Mouse (Mus musculus): ENCODE data around the gene P2ry12. TPM values are rescaled to one million over a fixed set of nuclear protein-coding genes. Genes with fewer than 3 reads are reported as not detected.
A peak's percentile ranks its signal among the peaks of the same experiment; 100 is the strongest.

The P2ry12 gene
- polyA plus RNA-seq, 1 experiment from 2014 or later = 1.9 TPM

- Histone ChIP-seq H3K27ac (no peak overlapping the region), H3K9me3 (no peaks in the 10 kb centered on the region), H3K4me3 (no peak overlapping the region), H3K4me1 (peaks cover 6% of the 10 kb centered on the region; the same call in 1 of the 2 replicates), H3K4me2 (replicated peaks) (no peak overlapping the region), H3K9ac (no peak overlapping the region), H3K36me3 (no peaks in the 10 kb centered on the region), H3K27me3 (no peaks in the 10 kb centered on the region)
- no peak for ATAC-seq (ENCODE audit: low FRiP score, low read depth)
- WGBS = 59% methylated on average over 10 of the region's 10 CpGs
These were observed 33.7 kb downstream of the P2ry12 start for GRCm38 (mm10) chr3:59228730-59229551.

GRCm38 (mm10) chr3:59227696-59228095, 35.0 kb downstream of the P2ry12 start:
- WGBS = 92% methylated on average over 9 of the region's 9 CpGs
- H3K27me3 ChIP-seq = no peaks in the 10 kb centered on the region
- no peak overlapping the region for H3K9ac ChIP-seq
- H3K9me3 ChIP-seq = no peaks in the 10 kb centered on the region
- H3K4me2 ChIP-seq (replicated peaks) = no peak overlapping the region
- H3K36me3 ChIP-seq = no peaks in the 10 kb centered on the region
- H3K4me3 ChIP-seq = no peak overlapping the region
- no peak overlapping the region for H3K27ac ChIP-seq
- no peak for ATAC-seq (ENCODE audit: low FRiP score, low read depth)
- H3K4me1 ChIP-seq = peaks cover 6% of the 10 kb centered on the region; the same call in 1 of the 2 replicates

GRCm38 (mm10) chr3:59225411-59225810, 37.3 kb downstream of the P2ry12 start:
- no peak for ATAC-seq (ENCODE audit: low FRiP score, low read depth)
- Histone ChIP-seq H3K4me1 (peaks cover 6% of the 10 kb centered on the region; the same call in 1 of the 2 replicates), H3K9ac (no peak overlapping the region)

GRCm38 (mm10) chr3:59222303-59222702, 40.4 kb downstream of the P2ry12 start:
- Histone ChIP-seq H3K4me2 (replicated peaks) (no peak overlapping the region), H3K9ac (no peak overlapping the region), H3K27me3 (no peaks in the 10 kb centered on the region), H3K36me3 (no peaks in the 10 kb centered on the region), H3K4me1 (no peaks in the 10 kb centered on the region), H3K27ac (no peak overlapping the region), H3K9me3 (no peaks in the 10 kb centered on the region), H3K4me3 (no peak overlapping the region)
- ATAC-seq (ENCODE audit: low FRiP score, low read depth) = no peak
- 84% methylated on average over 2 of the region's 2 CpGs for WGBS

More at GRCm38 (mm10) chr3:59225411-59225810, 37.3 kb downstream of the P2ry12 start:
- Histone ChIP-seq H3K27me3 (no peaks in the 10 kb centered on the region), H3K36me3 (no peaks in the 10 kb centered on the region), H3K9me3 (no peaks in the 10 kb centered on the region), H3K4me2 (replicated peaks) (no peak overlapping the region), H3K27ac (no peak overlapping the region), H3K4me3 (no peak overlapping the region)

GRCm38 (mm10) chr3:59219326-59219725, 43.3 kb downstream of the P2ry12 start:
- no peaks in the 10 kb centered on the region for H3K27me3 ChIP-seq
- H3K4me2 ChIP-seq (replicated peaks) = no peak overlapping the region
- no peak overlapping the region for H3K4me3 ChIP-seq
- H3K4me1 ChIP-seq = no peaks in the 10 kb centered on the region
- 80% methylated on average over 2 of the region's 2 CpGs for WGBS
- no peak overlapping the region for H3K9ac ChIP-seq
- no peak overlapping the region for H3K27ac ChIP-seq
- ATAC-seq (ENCODE audit: low FRiP score, low read depth) = no peak
- H3K9me3 ChIP-seq = no peaks in the 10 kb centered on the region
- H3K36me3 ChIP-seq = no peaks in the 10 kb centered on the region

- Histone ChIP-seq H3K4me3 (no peak overlapping the region), H3K9ac (no peak overlapping the region), H3K36me3 (no peaks in the 10 kb centered on the region), H3K27me3 (no peaks in the 10 kb centered on the region), H3K9me3 (no peaks in the 10 kb centered on the region), H3K27ac (no peak overlapping the region), H3K4me1 (no peaks in the 10 kb centered on the region), H3K4me2 (replicated peaks) (no peak overlapping the region)
- WGBS = 90% methylated on average over 10 of the region's 10 CpGs
- ATAC-seq (ENCODE audit: low FRiP score, low read depth) = no peak
These were observed 45.5 kb downstream of the P2ry12 start for GRCm38 (mm10) chr3:59217211-59217610.

- H3K9ac ChIP-seq = no peak overlapping the region
- H3K4me2 ChIP-seq (replicated peaks) = no peak overlapping the region
- H3K4me3 ChIP-seq = no peak overlapping the region
- H3K4me1 ChIP-seq = peaks cover 14% of the 10 kb centered on the region
- no peak for ATAC-seq (ENCODE audit: low FRiP score, low read depth)
- no peaks in the 10 kb centered on the region for H3K36me3 ChIP-seq
- no peak overlapping the region for H3K27ac ChIP-seq
- H3K27me3 ChIP-seq = no peaks in the 10 kb centered on the region
- no peaks in the 10 kb centered on the region for H3K9me3 ChIP-seq
These were observed 50.3 kb downstream of the P2ry12 start for GRCm38 (mm10) chr3:59212404-59212803.

- Histone ChIP-seq H3K27ac (no peak overlapping the region), H3K27me3 (no peaks in the 10 kb centered on the region), H3K4me1 (peaks cover 14% of the 10 kb centered on the region), H3K36me3 (no peaks in the 10 kb centered on the region), H3K9me3 (no peaks in the 10 kb centered on the region), H3K9ac (no peak overlapping the region), H3K4me2 (replicated peaks) (no peak overlapping the region), H3K4me3 (no peak overlapping the region)
- ATAC-seq (ENCODE audit: low FRiP score, low read depth) = no peak
- WGBS = 79% methylated on average over 8 of the region's 8 CpGs
These were observed 50.9 kb downstream of the P2ry12 start for GRCm38 (mm10) chr3:59211784-59212183.

- Histone ChIP-seq H3K4me3 (no peak within 1 kb of the TSS), H3K4me1 (peaks cover 14% of the 10 kb centered on the region), H3K4me2 (replicated peaks) (no peak within 1 kb of the TSS), H3K27ac (no peak within 1 kb of the TSS), H3K9ac (no peak within 1 kb of the TSS), H3K27me3 (no peaks in the 10 kb centered on the region), H3K9me3 (no peaks in the 10 kb centered on the region), H3K36me3 (no peaks in the 10 kb centered on the region)
- WGBS = 79% methylated on average over 6 of the region's 6 CpGs
- ATAC-seq (ENCODE audit: low FRiP score, low read depth) = no peak
These were observed 51.9 kb downstream of the P2ry12 start, which contains the start of gene P2ry13 for GRCm38 (mm10) chr3:59210727-59211126. Gene P2ry13, minus strand, starts transcription at chr3:59210882.

GRCm38 (mm10) chr3:59210089-59210488, 52.6 kb downstream of the P2ry12 start:
- no peak for ATAC-seq (ENCODE audit: low FRiP score, low read depth)
- peaks cover 17% of the 10 kb centered on the region for H3K4me1 ChIP-seq
- 77% methylated on average over 8 of the region's 8 CpGs for WGBS
- no peak overlapping the region for H3K4me3 ChIP-seq
- no peak overlapping the region for H3K9ac ChIP-seq
- no peak overlapping the region for H3K4me2 ChIP-seq (replicated peaks)
- no peaks in the 10 kb centered on the region for H3K9me3 ChIP-seq
- H3K27ac ChIP-seq = no peak overlapping the region
- no peaks in the 10 kb centered on the region for H3K36me3 ChIP-seq
- H3K27me3 ChIP-seq = no peaks in the 10 kb centered on the region

- Histone ChIP-seq H3K4me1 (peaks cover 25% of the 10 kb centered on the region), H3K4me2 (replicated peaks) (no peak overlapping the region), H3K4me3 (no peak overlapping the region), H3K9me3 (no peaks in the 10 kb centered on the region), H3K36me3 (no peaks in the 10 kb centered on the region), H3K27ac (no peak overlapping the region), H3K9ac (no peak overlapping the region), H3K27me3 (no peaks in the 10 kb centered on the region)
- WGBS = 61% methylated on average over 4 of the region's 4 CpGs
- peak; percentile 41; the same call in 1 of the 2 replicates for ATAC-seq (ENCODE audit: low FRiP score, low read depth)
These were observed 53.8 kb downstream of the P2ry12 start for GRCm38 (mm10) chr3:59208650-59209548.

GRCm38 (mm10) chr3:59205941-59206340, 56.7 kb downstream of the P2ry12 start:
- Histone ChIP-seq H3K4me1 (peaks cover 25% of the 10 kb centered on the region), H3K9ac (no peak overlapping the region), H3K9me3 (no peaks in the 10 kb centered on the region), H3K27me3 (no peaks in the 10 kb centered on the region), H3K4me3 (no peak overlapping the region), H3K36me3 (no peaks in the 10 kb centered on the region), H3K4me2 (replicated peaks) (no peak overlapping the region), H3K27ac (no peak overlapping the region)
- ATAC-seq (ENCODE audit: low FRiP score, low read depth) = no peak
- WGBS = 80% methylated on average over 4 of the region's 4 CpGs

Data from limb, embryonic 13.5 days (tissue).